Mouse (Mus musculus): Measurements from ENCODE around the gene Pfkfb2. TPM values are rescaled to one million over a fixed set of nuclear protein-coding genes. Genes with fewer than 3 reads are reported as not detected.

Pfkfb2 gene
- total and polyA plus RNA-seq, 2 experiments from 2014 or later: 20.2 to 39.5 TPM

- TF ChIP-seq CTCF (IDR thresholded peaks at IDR 0.05; ENCODE audit: low read depth): no peak
- Histone ChIP-seq H3K4me1 (ENCODE audit: insufficient read depth) (no peaks in the 10 kb centered on the region), H3K27me3 (ENCODE audit: insufficient read depth, low read length) (no peaks in the 10 kb centered on the region), H3K9ac (no peak overlapping the region), H3K9me3 (ENCODE audit: low read length) (no peaks in the 10 kb centered on the region), H3K4me2 (ENCODE audit: low read depth) (no peak overlapping the region), H3K36me3 (ENCODE audit: insufficient read depth) (no peaks in the 10 kb centered on the region), H3K27ac (ENCODE audit: low read depth, low read length) (no peak overlapping the region), H3K4me3 (ENCODE audit: low read depth, low read length) (no peak overlapping the region)
- ATAC-seq (no peak), DNase-seq (no peak)
- WGBS: 77% methylated on average over 5 of the region's 5 CpGs
Observed at GRCm38 (mm10) chr1:130767066-130767465, 38.0 kb upstream of the Pfkfb2 start.

DNA sequence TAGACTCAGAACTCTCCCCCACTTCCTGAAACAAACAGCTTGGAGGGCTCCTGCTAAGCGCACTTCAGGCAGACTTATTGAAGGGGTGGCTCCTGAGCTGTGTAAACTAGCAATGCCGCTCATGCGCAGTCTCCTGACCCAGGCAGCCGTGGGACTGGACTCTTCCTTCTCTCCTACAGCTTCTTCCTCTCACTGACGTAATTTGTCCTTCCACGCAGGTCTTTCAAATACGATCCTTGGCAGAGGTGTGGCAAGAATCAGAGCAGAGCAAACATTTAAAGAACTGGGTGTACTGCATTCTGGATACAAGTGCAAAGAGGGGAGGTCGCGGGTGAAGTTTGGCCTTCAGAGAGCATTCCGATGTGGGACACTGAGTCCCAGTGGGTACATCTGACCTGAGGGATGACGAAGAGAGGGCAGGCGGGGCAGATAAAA, 35.0 kb upstream of the Pfkfb2 start:
- no peak overlapping the region for H3K4me3 ChIP-seq (ENCODE audit: low read depth, low read length)
- DNase-seq: no peak
- no peak for TF ChIP-seq CTCF (IDR thresholded peaks at IDR 0.05; ENCODE audit: low read depth)
- 88% methylated on average over 12 of the region's 12 CpGs for WGBS
- H3K36me3 ChIP-seq (ENCODE audit: insufficient read depth): no peaks in the 10 kb centered on the region
- H3K27ac ChIP-seq (ENCODE audit: low read depth, low read length): no peak overlapping the region
- H3K4me2 ChIP-seq (ENCODE audit: low read depth): no peak overlapping the region
- no peak for ATAC-seq
- no peaks in the 10 kb centered on the region for H3K9me3 ChIP-seq (ENCODE audit: low read length)
- H3K27me3 ChIP-seq (ENCODE audit: insufficient read depth, low read length): no peaks in the 10 kb centered on the region
- no peaks in the 10 kb centered on the region for H3K4me1 ChIP-seq (ENCODE audit: insufficient read depth)
- no peak overlapping the region for H3K9ac ChIP-seq

DNA sequence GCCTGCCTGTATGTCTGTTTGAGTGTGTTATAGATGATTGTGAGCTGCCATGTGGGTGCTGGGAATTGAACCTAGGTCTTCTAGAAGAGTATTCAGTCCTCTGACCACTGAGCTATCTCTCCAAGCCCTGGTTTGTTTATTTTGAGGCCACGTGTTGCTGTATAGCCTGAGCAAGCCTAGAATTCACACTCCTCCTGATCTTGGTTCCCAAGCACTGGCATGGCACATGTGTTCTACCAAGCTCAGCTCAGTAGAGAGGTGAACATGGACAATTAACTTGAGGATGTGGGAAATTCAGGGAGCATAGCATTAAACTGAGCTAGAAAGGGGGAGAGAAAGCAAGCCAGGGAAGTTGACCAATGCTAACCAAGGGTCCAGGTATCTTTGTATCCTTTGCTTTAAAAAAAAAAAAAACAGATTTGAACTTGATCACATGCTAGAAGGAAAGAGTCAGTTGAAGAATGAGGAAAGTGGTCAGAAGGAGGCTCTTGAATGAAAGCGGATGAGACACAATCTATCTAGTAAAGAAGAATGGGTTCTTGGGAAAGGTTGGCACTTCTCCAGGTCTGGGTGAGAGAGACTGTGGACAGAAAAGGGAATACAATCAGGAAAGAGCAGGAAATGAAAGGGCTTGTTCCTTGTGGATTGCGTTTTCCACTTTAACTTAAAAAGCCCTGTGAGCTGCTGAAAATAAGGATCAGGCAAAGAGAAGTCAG, 33.1 kb upstream of the Pfkfb2 start:
- Histone ChIP-seq H3K27me3 (ENCODE audit: insufficient read depth, low read length) (no peaks in the 10 kb centered on the region), H3K4me3 (ENCODE audit: low read depth, low read length) (no peak overlapping the region), H3K4me1 (ENCODE audit: insufficient read depth) (no peaks in the 10 kb centered on the region), H3K27ac (ENCODE audit: low read depth, low read length) (no peak overlapping the region), H3K36me3 (ENCODE audit: insufficient read depth) (no peaks in the 10 kb centered on the region), H3K9me3 (ENCODE audit: low read length) (no peaks in the 10 kb centered on the region), H3K9ac (no peak overlapping the region), H3K4me2 (ENCODE audit: low read depth) (no peak overlapping the region)
- no peak for TF ChIP-seq CTCF (IDR thresholded peaks at IDR 0.05; ENCODE audit: low read depth)
- ATAC-seq (no peak), DNase-seq (no peak)
- WGBS: 85% methylated on average over 3 of the region's 3 CpGs

GRCm38 (mm10) chr1:130761597-130761996, 32.5 kb upstream of the Pfkfb2 start:
- Histone ChIP-seq H3K27ac (ENCODE audit: low read depth, low read length) (no peak overlapping the region), H3K4me1 (ENCODE audit: insufficient read depth) (no peaks in the 10 kb centered on the region), H3K27me3 (ENCODE audit: insufficient read depth, low read length) (no peaks in the 10 kb centered on the region), H3K9ac (no peak overlapping the region), H3K4me3 (ENCODE audit: low read depth, low read length) (no peak overlapping the region), H3K4me2 (ENCODE audit: low read depth) (no peak overlapping the region), H3K36me3 (ENCODE audit: insufficient read depth) (no peaks in the 10 kb centered on the region), H3K9me3 (ENCODE audit: low read length) (no peaks in the 10 kb centered on the region)
- no peak for TF ChIP-seq CTCF (IDR thresholded peaks at IDR 0.05; ENCODE audit: low read depth)
- 85% methylated on average over 1 of the region's 1 CpGs for WGBS
- DNase-seq (no peak), ATAC-seq (no peak)

GRCm38 (mm10) chr1:130759689-130760088, 30.6 kb upstream of the Pfkfb2 start:
- no peaks in the 10 kb centered on the region for H3K4me1 ChIP-seq (ENCODE audit: insufficient read depth)
- WGBS: 89% methylated on average over 9 of the region's 9 CpGs
- H3K27me3 ChIP-seq (ENCODE audit: insufficient read depth, low read length): no peaks in the 10 kb centered on the region
- no peaks in the 10 kb centered on the region for H3K36me3 ChIP-seq (ENCODE audit: insufficient read depth)
- DNase-seq (no peak), ATAC-seq (no peak)
- H3K9me3 ChIP-seq (ENCODE audit: low read length): no peaks in the 10 kb centered on the region
- H3K27ac ChIP-seq (ENCODE audit: low read depth, low read length): no peak overlapping the region
- no peak overlapping the region for H3K4me3 ChIP-seq (ENCODE audit: low read depth, low read length)
- H3K9ac ChIP-seq: no peak overlapping the region
- no peak overlapping the region for H3K4me2 ChIP-seq (ENCODE audit: low read depth)
- no peak for TF ChIP-seq CTCF (IDR thresholded peaks at IDR 0.05; ENCODE audit: low read depth)

DNA sequence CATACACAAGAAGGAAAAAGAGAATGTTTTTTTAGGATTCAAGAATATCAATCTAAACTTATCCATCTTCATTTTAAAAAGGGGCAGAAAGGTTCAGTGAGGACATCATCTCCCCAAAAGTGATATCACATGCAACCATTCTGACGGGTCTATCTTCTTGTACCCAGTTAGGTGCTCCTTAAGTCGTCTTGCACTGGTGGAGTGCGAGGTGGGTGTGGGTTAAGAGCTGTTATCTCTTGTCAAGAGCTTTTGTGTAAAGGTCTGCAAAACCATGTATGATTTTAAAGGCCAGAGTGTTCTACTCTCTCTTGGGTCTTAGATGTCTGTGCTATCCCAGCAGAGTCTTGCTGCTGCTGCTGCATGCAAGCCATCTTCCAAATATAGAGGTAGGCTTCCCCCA, 17.8 kb upstream of the Pfkfb2 start:
- Histone ChIP-seq H3K9me3 (ENCODE audit: low read length) (no peaks in the 10 kb centered on the region), H3K4me1 (ENCODE audit: insufficient read depth) (no peaks in the 10 kb centered on the region), H3K27me3 (ENCODE audit: insufficient read depth, low read length) (no peaks in the 10 kb centered on the region), H3K27ac (ENCODE audit: low read depth, low read length) (no peak overlapping the region), H3K4me2 (ENCODE audit: low read depth) (no peak overlapping the region), H3K36me3 (ENCODE audit: insufficient read depth) (no peaks in the 10 kb centered on the region), H3K9ac (no peak overlapping the region), H3K4me3 (ENCODE audit: low read depth, low read length) (no peak overlapping the region)
- ATAC-seq (no peak), DNase-seq (no peak)
- WGBS: 96% methylated on average over 3 of the region's 3 CpGs
- no peak for TF ChIP-seq CTCF (IDR thresholded peaks at IDR 0.05; ENCODE audit: low read depth)

DNA sequence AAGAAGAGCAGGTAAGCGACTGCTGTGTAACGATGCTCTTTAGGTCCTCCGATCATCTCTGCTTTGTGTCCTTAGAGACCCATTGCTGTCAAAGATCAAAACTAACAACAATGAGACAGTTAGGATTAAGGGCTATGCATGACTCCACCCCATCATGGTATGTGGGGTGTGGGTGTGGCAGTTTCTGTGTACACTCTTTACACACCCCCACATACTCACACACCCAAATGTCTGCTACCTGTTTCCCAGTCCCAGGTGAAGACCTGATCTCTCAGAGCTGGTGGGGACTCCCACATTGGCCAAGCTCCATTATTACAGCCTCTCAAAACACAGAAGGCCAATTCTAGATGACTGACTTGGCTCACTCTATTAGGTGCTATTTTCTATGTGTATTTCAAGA, 16.5 kb upstream of the Pfkfb2 start:
- no peak overlapping the region for H3K4me2 ChIP-seq (ENCODE audit: low read depth)
- no peaks in the 10 kb centered on the region for H3K9me3 ChIP-seq (ENCODE audit: low read length)
- WGBS: 95% methylated on average over 3 of the region's 3 CpGs
- H3K4me3 ChIP-seq (ENCODE audit: low read depth, low read length): no peak overlapping the region
- no peak for DNase-seq
- no peaks in the 10 kb centered on the region for H3K36me3 ChIP-seq (ENCODE audit: insufficient read depth)
- ATAC-seq: no peak
- H3K27ac ChIP-seq (ENCODE audit: low read depth, low read length): no peak overlapping the region
- no peak overlapping the region for H3K9ac ChIP-seq
- H3K27me3 ChIP-seq (ENCODE audit: insufficient read depth, low read length): no peaks in the 10 kb centered on the region
- TF ChIP-seq CTCF (IDR thresholded peaks at IDR 0.05; ENCODE audit: low read depth): no peak
- no peaks in the 10 kb centered on the region for H3K4me1 ChIP-seq (ENCODE audit: insufficient read depth)
